Mouse (Mus musculus) forebrain, embryonic 15.5 days (tissue): ENCODE measurements around the gene Rab32. TPM values are rescaled to one million over a fixed set of nuclear protein-coding genes. Genes with fewer than 3 reads are reported as not detected.

Experiments
- polyA plus RNA-seq: library from polyadenylated mRNA; unstranded; fragments of >200 nt; fragmentation: Nextera tagmentation; extraction: Ambion mirVana; gene quantifications from 2 replicates; pipeline ENCODE4 v1.2.1, GENCODE M21; 2015

Gene Rab32
- polyA plus RNA-seq, 1 experiment from 2014 or later = 3.8 TPM

Other genes with a start within 250 kb of the Rab32 start
- 0.10 and 0.22 TPM in 2 replicates for gene Adgb, start 85.9 kb downstream of the Rab32 start, polyA plus RNA-seq
- gene Gm10944, start 123.1 kb upstream of the Rab32 start, polyA plus RNA-seq = not detected in 2 replicates